Mouse (Mus musculus) cerebellum, adult 2 months (tissue): ENCODE measurements around the gene Adam1a.

Source experiments
- CTCF ChIP-seq: fragments of 200-500 bp; IDR thresholded peaks from 2 replicates; pipeline ENCODE4 v1.5.1; 2011; ENCODE audit warnings: low read depth, mild to moderate bottlenecking, control low read depth, low read length, moderate library complexity, borderline replicate concordance; ENCODE audit not compliant: insufficient read depth
- POLR2A ChIP-seq: fragments of 200-500 bp; IDR thresholded peaks from 2 replicates; pipeline ENCODE4 v1.6.1; 2011; ENCODE audit warnings: low read length, control low read depth, borderline replicate concordance; ENCODE audit not compliant: insufficient read depth

- TF ChIP-seq CTCF (no peak), POLR2A (no peak)
Measured at GRCm38 (mm10) chr5:121574145-121574544, 28.9 kb upstream of the Adam1a start.
